ENCODE assay signal across 9 mouse cellular contexts in genomic region chr7:100685061-100686030, GRCm38 (mm10). TPM values are rescaled to one million over a fixed set of nuclear protein-coding genes. Genes with fewer than 3 reads are reported as not detected.
A peak's percentile ranks its signal among the peaks of the same experiment; 100 is the strongest.
DNase-seq lines count a peak whose midpoint lies in the region; ATAC-seq and TF ChIP-seq lines count a peak whose summit lies in the region.
"Had no signal": no experiment of that assay in that cellular context is flagged by ENCODE, and none has a peak within 500 bp of the region (broad histone marks: within the 10 kb centered on the region; RNA-seq: fewer than 3 reads in every experiment).

No protein-coding gene starts in this region.

- intact Hi-C loops in left cerebral cortex, postnatal 10 days (cut with DNase I), result loop anchor here (5.0 to 10.0 kb wide), 2 partner anchors 132 to 179 kb away; partner anchors contain the start of gene Relt

- H3K4me2 ChIP-seq in forebrain, postnatal 0 days (ENCODE audit: low read depth), result no peak overlapping the region
- no peak overlapping the region for H3K4me2 ChIP-seq in hindbrain, embryonic 13.5 days

- H3K27ac ChIP-seq in forebrain, postnatal 0 days (ENCODE audit: low read depth, low read length), result no peak overlapping the region
- no peak overlapping the region for H3K27ac ChIP-seq in hindbrain, embryonic 13.5 days
- H3K27ac ChIP-seq: macrophage had no signal

- no peaks in the 10 kb centered on the region for H3K4me1 ChIP-seq in forebrain, postnatal 0 days (ENCODE audit: insufficient read depth)
- H3K4me1 ChIP-seq in hindbrain, embryonic 13.5 days (replicated peaks), result 0 out of 2 replicates have a peak, but pooled peaks cover 3% of the 10 kb centered on the region

- H3K36me3 ChIP-seq in forebrain, postnatal 0 days (ENCODE audit: insufficient read depth), result no peaks in the 10 kb centered on the region
- H3K36me3 ChIP-seq in hindbrain, embryonic 13.5 days, result no peaks in the 10 kb centered on the region

- H3K4me3 ChIP-seq in forebrain, postnatal 0 days (ENCODE audit: low read depth, low read length), result no peak overlapping the region
- H3K4me3 ChIP-seq in hindbrain, embryonic 13.5 days, result no peak overlapping the region

- peak; percentile 65 for ATAC-seq in forebrain, postnatal 0 days
- peak; percentile 76; the same call in 1 of the 2 replicates for ATAC-seq in hindbrain, embryonic 13.5 days (ENCODE audit: low FRiP score)

- WGBS in forebrain, postnatal 0 days, result 46% methylated on average over 13 of the region's 13 CpGs
- WGBS in hindbrain, embryonic 13.5 days, result 42% methylated on average over 13 of the region's 13 CpGs

- no peaks in the 10 kb centered on the region for H3K9me3 ChIP-seq in forebrain, postnatal 0 days (ENCODE audit: low read length)
- H3K9me3 ChIP-seq in hindbrain, embryonic 13.5 days, result no peaks in the 10 kb centered on the region

- peak; percentile 83 for TF ChIP-seq CTCF in forebrain, postnatal 0 days (IDR thresholded peaks at IDR 0.05; ENCODE audit: low read depth)

- DNase-seq in R1 (ENCODE audit: low read depth, low spot score), result peak; percentile 75
- peak; percentile 81 to 86 for DNase-seq in cerebellum, adult 18-20 months
- peak; percentile 82 for DNase-seq in forebrain, postnatal 0 days
- peak; percentile 52 to 84 for DNase-seq in left cerebral cortex, postnatal 10 days (ENCODE audit: extremely low spot score in 1 of 2, low spot score in 2 of 2)
- DNase-seq in mesoderm, embryonic 11.5 days (ENCODE audit: low read depth, low spot score), result peak; percentile 79
- DNase-seq in right cerebral cortex, postnatal 4 days, result peak; percentile 85
- DNase-seq in yolk sac, embryonic 10.5 days (ENCODE audit: low spot score), result peak; percentile 60

- no peaks in the 10 kb centered on the region for H3K27me3 ChIP-seq in forebrain, postnatal 0 days (ENCODE audit: insufficient read depth, low read length)
- H3K27me3 ChIP-seq in hindbrain, embryonic 13.5 days, result no peaks in the 10 kb centered on the region

- no peak overlapping the region for H3K9ac ChIP-seq in forebrain, postnatal 0 days
- H3K9ac ChIP-seq in hindbrain, embryonic 13.5 days, result no peak overlapping the region

RNA-seq across cellular contexts. Expression of gene Fam168a, which starts 21.1 kb away (rescaled TPM):
- 84.0 and 116 TPM in 2 replicates for total RNA-seq in forebrain, postnatal 0 days (2014; rRNA removed)
- polyA plus RNA-seq in forebrain, postnatal 0 days (2015; fragmentation: Nextera tagmentation; extraction: Ambion mirVana), result 90.1 and 91.7 TPM in 2 replicates
- 93.8 and 105 TPM in 2 replicates for polyA plus RNA-seq in hindbrain, embryonic 13.5 days (2015; fragmentation: Nextera tagmentation; extraction: Ambion mirVana)
- 100 to 1,000 TPM; 267 to 276 TPM for total RNA-seq in left cerebral cortex, postnatal 10 days (2021)

RNA-seq across cellular contexts. Expression of gene Plekhb1, which starts 23.1 kb away (rescaled TPM):
- 14.8 and 20.4 TPM in 2 replicates for total RNA-seq in forebrain, postnatal 0 days (2014; rRNA removed)
- polyA plus RNA-seq in forebrain, postnatal 0 days (2015; fragmentation: Nextera tagmentation; extraction: Ambion mirVana), result 22.1 and 22.8 TPM in 2 replicates
- polyA plus RNA-seq in hindbrain, embryonic 13.5 days (2015; fragmentation: Nextera tagmentation; extraction: Ambion mirVana), result 12.8 and 16.0 TPM in 2 replicates
- total RNA-seq in left cerebral cortex, postnatal 10 days (2021), result 10 to 100 TPM; 27.2 to 30.9 TPM
- polyA plus RNA-seq: macrophage had no signal
